Mouse (Mus musculus) MEL (cell line): Measurements from ENCODE around the gene Mchr1. TPM values are rescaled to one million over a fixed set of nuclear protein-coding genes. Genes with fewer than 3 reads are reported as not detected.

Experiments used
- DNase-seq: peaks from one replicate; pipeline ENCODE4 v3.0.0; 2011; ENCODE audit warnings: low read depth, low spot score
- H3K27ac ChIP-seq: 2 replicates; pipeline ENCODE4 v1.5.1; 2012; ENCODE audit warnings: low read depth, mild to moderate bottlenecking, control low read depth, low read length, moderate library complexity; ENCODE audit not compliant: control insufficient read depth
- H3K27me3 ChIP-seq, 2 experiments: fragments of 150-350 bp in 1 of 2; sonication (generic) in 1 of 2; 2 replicates each; pipeline ENCODE4 v1.6.1; 2012; ENCODE audit warnings: low read length in 2 of 2, mild to moderate bottlenecking in 2 of 2, improper control_type of control experiment in 1 of 2, moderate library complexity in 1 of 2; ENCODE audit not compliant: insufficient read depth in 2 of 2, control insufficient read depth in 1 of 2
- H3K36me3 ChIP-seq, 2 experiments: 2 replicates each; pipeline ENCODE4 v1.6.1; 2012 to 2014; ENCODE audit warnings: low read length in 2 of 2, improper control_type of control experiment in 1 of 2, inconsistent platforms in 1 of 2, mild to moderate bottlenecking in 1 of 2; ENCODE audit not compliant: insufficient read depth in 2 of 2, control insufficient read depth in 1 of 2
- H3K4me1 ChIP-seq, 2 experiments: fragments of 150-350 bp in 1 of 2; sonication (generic) in 1 of 2; 2 replicates each; pipeline ENCODE4 v1.6.1; 2012; ENCODE audit warnings: low read length in 2 of 2, improper control_type of control experiment in 1 of 2, mild to moderate bottlenecking in 1 of 2; ENCODE audit not compliant: insufficient read depth in 2 of 2, control insufficient read depth in 1 of 2
- H3K4me3 ChIP-seq, 2 experiments: fragments of 150-350 bp in 1 of 2; sonication (generic) in 1 of 2; 2 replicates each; pipeline ENCODE4 v1.5.1; 2012; ENCODE audit warnings: low read depth in 2 of 2, low read length in 2 of 2, mild to moderate bottlenecking in 2 of 2, moderate library complexity in 2 of 2, control low read depth in 1 of 2, improper control_type of control experiment in 1 of 2; ENCODE audit not compliant: control insufficient read depth in 1 of 2, insufficient read depth in 1 of 2
- H3K79me2 ChIP-seq: 2 replicates; pipeline ENCODE4 v1.6.1; 2012; ENCODE audit warnings: mild to moderate bottlenecking, low read length, moderate library complexity; ENCODE audit not compliant: control insufficient read depth, poor library complexity, insufficient read depth
- H3K9ac ChIP-seq: 2 replicates; pipeline ENCODE4 v1.6.1; 2012; ENCODE audit warnings: low read depth, mild to moderate bottlenecking, control low read depth, low read length, moderate library complexity; ENCODE audit not compliant: control insufficient read depth, poor library complexity, severe bottlenecking
- H3K9me3 ChIP-seq: fragments of 150-350 bp; sonication (generic); replicated peaks from 2 replicates; pipeline ENCODE4 v1.6.1; 2012; ENCODE audit warnings: mild to moderate bottlenecking, low read length, improper control_type of control experiment, moderate library complexity; ENCODE audit not compliant: insufficient read depth
- ELF1 ChIP-seq: IDR thresholded peaks from 2 replicates; pipeline ENCODE4 v1.6.1; 2014; ENCODE audit warnings: low read depth, mild to moderate bottlenecking, inconsistent platforms, low read length, improper control_type of control experiment, moderate library complexity
- GABPA ChIP-seq: IDR thresholded peaks from 2 replicates; pipeline ENCODE4 v1.6.1; 2012; ENCODE audit warnings: low read depth, mild to moderate bottlenecking, inconsistent platforms, low read length, improper control_type of control experiment, moderate library complexity
- MAFK ChIP-seq: IDR thresholded peaks from 2 replicates; pipeline ENCODE4 v1.6.1; 2011; ENCODE audit warnings: low read depth, mild to moderate bottlenecking, low read length, improper control_type of control experiment, borderline replicate concordance
- MAZ ChIP-seq: IDR thresholded peaks from 2 replicates; pipeline ENCODE4 v1.6.1; 2012; ENCODE audit warnings: low read depth, mild to moderate bottlenecking, inconsistent platforms, low read length, improper control_type of control experiment
- NRF1 ChIP-seq: IDR thresholded peaks from 2 replicates; pipeline ENCODE4 v1.6.1; 2014; ENCODE audit warnings: low read depth, mild to moderate bottlenecking, inconsistent platforms, low read length, improper control_type of control experiment, moderate library complexity; ENCODE audit not compliant: poor library complexity, insufficient read depth, severe bottlenecking
- POLR2A ChIP-seq, 2 experiments: IDR thresholded peaks; 2 replicates each; pipeline ENCODE4 v1.6.1; 2011 to 2012; ENCODE audit warnings: low read length in 2 of 2, mild to moderate bottlenecking in 2 of 2, control low read depth in 1 of 2, improper control_type of control experiment in 1 of 2, low read depth in 1 of 2, moderate library complexity in 1 of 2; ENCODE audit not compliant: control insufficient read depth in 1 of 2, insufficient read depth in 1 of 2, poor library complexity in 1 of 2
- RAD21 ChIP-seq: IDR thresholded peaks from 2 replicates; pipeline ENCODE4 v1.6.1; 2011; ENCODE audit warnings: mild to moderate bottlenecking, low read depth, low read length, improper control_type of control experiment
- SIN3A ChIP-seq: IDR thresholded peaks from 2 replicates; pipeline ENCODE4 v1.6.1; 2012; ENCODE audit warnings: low read length, improper control_type of control experiment, inconsistent platforms
- USF1 ChIP-seq: IDR thresholded peaks from 2 replicates; pipeline ENCODE4 v1.6.1; 2014; ENCODE audit warnings: low read depth, mild to moderate bottlenecking, inconsistent platforms, low read length, improper control_type of control experiment, moderate library complexity
- ZC3H11A ChIP-seq: IDR thresholded peaks from 2 replicates; pipeline ENCODE4 v1.6.1; 2012; ENCODE audit warnings: low read depth, mild to moderate bottlenecking, inconsistent platforms, low read length, improper control_type of control experiment
- ZKSCAN1 ChIP-seq: IDR thresholded peaks from 2 replicates; pipeline ENCODE4 v1.6.1; 2012; ENCODE audit warnings: low read depth, mild to moderate bottlenecking, inconsistent platforms, low read length, improper control_type of control experiment, moderate library complexity
- polyA plus RNA-seq, 2 experiments: library from polyadenylated mRNA; stranded (reverse) in 1 of 2; unstranded in 1 of 2; fragments of >175 nt in 1 of 2; fragments of >200 nt in 1 of 2; gene quantifications; 2 replicates each; pipeline versions ENCODE4 v1.2.1 to v1.2.4; 2012; ENCODE audit warnings: low replicate concordance in 2 of 2, low read depth in 1 of 2; ENCODE audit not compliant: insufficient read length in 2 of 2, insufficient read depth in 1 of 2, missing spikeins in 1 of 2
- total RNA-seq: library from RNA; depleted of rRNA; stranded (reverse); fragments of 300-350 nt; gene quantifications from 2 replicates; pipeline ENCODE4 v1.2.3, GENCODE M21; 2012

The Mchr1 gene
- total and polyA plus RNA-seq, 3 experiments: not detected

DNA sequence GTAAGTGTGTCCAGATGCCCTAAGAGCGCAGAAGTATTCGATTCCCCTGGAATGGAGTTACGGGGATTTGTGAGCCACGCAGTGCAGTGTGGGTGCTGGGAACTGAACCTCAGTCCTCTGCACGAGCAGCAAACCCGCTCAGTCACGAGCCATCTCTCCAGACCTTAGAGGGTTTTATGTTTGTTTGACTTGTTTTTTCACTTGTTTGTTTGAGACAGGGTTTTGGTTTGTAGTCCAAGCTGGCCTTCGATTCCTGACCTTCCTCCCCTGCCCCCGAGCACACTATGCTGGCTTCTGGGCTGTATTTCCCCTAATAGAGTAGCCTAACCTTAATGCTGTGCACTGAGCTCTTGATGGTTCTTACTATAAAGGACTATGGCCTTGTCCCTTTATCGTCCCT lies 10.3 kb upstream of the Mchr1 start:
- no peak overlapping the region for H3K4me3 ChIP-seq
- no peaks in the 10 kb centered on the region for H3K79me2 ChIP-seq
- no peaks in the 10 kb centered on the region for H3K36me3 ChIP-seq
- TF ChIP-seq NRF1 (no peak), MAFK (no peak)
- H3K27me3 ChIP-seq: peaks cover 26 to 40% of the 10 kb centered on the region in 2 experiments
- H3K27ac ChIP-seq: no peak overlapping the region
- H3K9me3 ChIP-seq: no peaks in the 10 kb centered on the region
- no peaks in the 10 kb centered on the region for H3K4me1 ChIP-seq
- DNase-seq: no peak
- H3K9ac ChIP-seq: no peak overlapping the region

DNA sequence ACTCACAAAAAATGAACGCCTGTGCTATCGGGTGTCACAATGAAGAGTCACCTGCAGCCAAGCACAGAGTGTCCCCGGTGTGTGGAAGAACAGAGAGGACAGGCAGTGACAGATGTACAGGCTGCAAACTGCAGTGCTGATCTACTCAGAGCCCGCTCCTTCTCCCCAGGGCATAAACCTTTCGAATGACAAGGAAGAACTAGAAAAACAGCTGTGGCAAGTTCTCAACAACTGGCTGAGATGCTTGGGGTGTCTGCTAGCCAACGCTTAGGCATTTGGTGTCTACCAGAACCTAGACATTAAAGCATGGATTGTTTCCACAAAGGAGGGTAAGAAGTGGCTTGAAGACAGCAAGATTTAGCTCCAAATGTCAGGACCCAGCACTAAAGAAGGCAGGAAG lies 9.6 kb upstream of the Mchr1 start:
- Histone ChIP-seq H3K27me3 (peaks cover 25 to 42% of the 10 kb centered on the region in 2 experiments), H3K27ac (no peak overlapping the region), H3K4me1 (no peaks in the 10 kb centered on the region), H3K79me2 (no peaks in the 10 kb centered on the region), H3K9me3 (no peaks in the 10 kb centered on the region), H3K4me3 (no peak overlapping the region), H3K9ac (no peak overlapping the region), H3K36me3 (no peaks in the 10 kb centered on the region)
- no peak for DNase-seq
- no peak for TF ChIP-seq USF1
- no peak for TF ChIP-seq ZKSCAN1
- no peak for TF ChIP-seq SIN3A
- no peak for TF ChIP-seq GABPA
- TF ChIP-seq MAZ: no peak
- TF ChIP-seq ZC3H11A: no peak

DNA sequence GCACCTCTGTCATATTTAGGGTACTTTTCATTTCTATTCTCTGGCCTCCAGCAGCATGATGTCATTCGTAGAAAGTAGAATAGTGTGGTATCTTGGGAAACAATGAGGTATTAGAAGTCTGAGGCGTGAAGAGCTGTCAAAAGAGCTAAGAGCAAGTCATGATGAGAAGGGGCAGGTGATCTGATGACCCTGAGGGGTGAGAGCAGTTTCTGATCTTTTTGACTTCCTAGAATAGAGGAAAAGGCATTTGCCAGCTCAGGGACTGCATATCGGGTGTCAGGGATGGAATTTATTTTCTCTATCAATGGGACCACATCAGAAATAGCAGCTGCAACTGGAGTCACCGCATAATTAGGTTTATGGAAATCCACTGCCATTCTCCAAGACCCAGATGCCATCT lies 8.5 kb upstream of the Mchr1 start:
- no peaks in the 10 kb centered on the region for H3K79me2 ChIP-seq

More for the DNA sequence above, 8.5 kb upstream of the Mchr1 start:
- no peak for TF ChIP-seq ZC3H11A
- no peak for TF ChIP-seq RAD21
- no peak for TF ChIP-seq POLR2A (IDR thresholded peaks at IDR 0.05; ENCODE audit: control insufficient read depth in 1 of 2, insufficient read depth in 1 of 2, low read depth in 1 of 2, low read length in 2 of 2, poor library complexity in 1 of 2)
- TF ChIP-seq ELF1: no peak
- Histone ChIP-seq H3K4me1 (no peaks in the 10 kb centered on the region), H3K36me3 (no peaks in the 10 kb centered on the region), H3K4me3 (no peak overlapping the region), H3K27ac (no peak overlapping the region), H3K27me3 (peaks cover 20 to 33% of the 10 kb centered on the region in 2 experiments), H3K9ac (no peak overlapping the region), H3K9me3 (no peaks in the 10 kb centered on the region)
- DNase-seq: no peak
